Mouse (Mus musculus) intestine, embryonic 14.5 days (tissue): ENCODE measurements around the gene Gpr132. TPM values are rescaled to one million over a fixed set of nuclear protein-coding genes. Genes with fewer than 3 reads are reported as not detected.

Experiments
- ATAC-seq: fragments of 200-750 bp; cut with Nextera tagmentation; replicated peaks from 2 replicates; pipeline ENCODE4 v1.8.0; 2017; ENCODE audit warnings: low read depth, moderate number of reproducible peaks, moderate TSS enrichment, moderate library complexity; ENCODE audit not compliant: low FRiP score, low TSS enrichment
- DNase-seq: peaks from one replicate; pipeline ENCODE4 v3.0.0-alpha.2; 2018; ENCODE audit warnings: low spot score
- H3K27ac ChIP-seq: fragments of 300-500 bp; sonication (generic); 2 replicates; pipeline ENCODE4 v1.5.1; 2014; ENCODE audit warnings: low read depth, mild to moderate bottlenecking, control low read depth
- H3K27me3 ChIP-seq: fragments of 300-500 bp; sonication (generic); replicated peaks from 2 replicates; pipeline ENCODE4 v1.6.1; 2014; ENCODE audit warnings: low read length, control low read depth; ENCODE audit not compliant: control insufficient read depth, insufficient read depth
- H3K36me3 ChIP-seq: fragments of 300-500 bp; sonication (generic); 2 replicates; pipeline ENCODE4 v1.6.1; 2014; ENCODE audit warnings: low read length, control low read depth; ENCODE audit not compliant: control insufficient read depth, insufficient read depth
- H3K4me1 ChIP-seq: fragments of 300-500 bp; sonication (generic); replicated peaks from 2 replicates; pipeline ENCODE4 v1.6.1; 2014; ENCODE audit warnings: low read length, control low read depth, mixed read lengths; ENCODE audit not compliant: control insufficient read depth, insufficient read depth
- H3K4me2 ChIP-seq: fragments of 300-500 bp; sonication (generic); 2 replicates; pipeline ENCODE4 v1.6.1; 2014; ENCODE audit warnings: low read length
- H3K4me3 ChIP-seq: fragments of 300-500 bp; sonication (generic); 2 replicates; pipeline ENCODE4 v1.5.1; 2014; ENCODE audit warnings: low read depth, low read length, control low read depth, mixed read lengths
- H3K9ac ChIP-seq: fragments of 300-500 bp; sonication (generic); 2 replicates; pipeline ENCODE4 v1.6.1; 2014; ENCODE audit warnings: mild to moderate bottlenecking, low read length
- H3K9me3 ChIP-seq: fragments of 300-500 bp; sonication (generic); 2 replicates; pipeline ENCODE4 v1.6.1; 2016; ENCODE audit warnings: low read length, control low read depth; ENCODE audit not compliant: control insufficient read depth
- WGBS: fragments of 180-500 bp; shearing (Covaris S2); extraction: QIAGEN DNeasy Blood & Tissue Kit; methylation state at CpG from one replicate; pipeline ENCODE4 v1.1.7; 2014; 5-methylcytosine and 5-hydroxymethylcytosine counted together
- polyA plus RNA-seq: library from polyadenylated mRNA; unstranded; fragments of >200 nt; fragmentation: Nextera tagmentation; extraction: Ambion mirVana; gene quantifications from 2 replicates; pipeline ENCODE4 v1.2.1, GENCODE M21; 2014

Gpr132 gene
- polyA plus RNA-seq, 1 experiment from 2014 or later, result 0.50 TPM

DNA sequence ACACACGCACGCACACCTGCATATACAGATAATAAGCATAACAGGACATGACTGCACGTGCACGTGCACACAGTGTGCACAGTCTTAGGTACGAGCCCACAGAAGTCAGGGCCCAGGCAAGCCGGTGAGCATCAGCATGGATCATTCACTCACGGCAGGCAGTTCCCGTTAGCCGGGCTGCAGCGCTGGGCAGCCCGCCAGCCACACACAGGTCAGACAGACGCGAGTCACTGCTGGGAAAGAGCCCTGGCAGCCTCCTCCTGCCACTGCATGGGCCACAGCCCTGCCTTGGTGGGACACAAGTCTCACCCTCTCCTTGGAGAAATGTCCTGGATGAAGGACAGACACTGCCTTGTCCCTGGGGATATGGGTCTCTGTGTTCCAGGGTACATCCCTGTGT is 64.0 kb downstream of the Gpr132 start:
- Histone ChIP-seq H3K4me1 (peaks cover 8% of the 10 kb centered on the region), H3K27me3 (peaks cover 19% of the 10 kb centered on the region), H3K9me3 (no peaks in the 10 kb centered on the region), H3K4me3 (no peak overlapping the region), H3K36me3 (no peaks in the 10 kb centered on the region), H3K9ac (no peak overlapping the region), H3K27ac (no peak overlapping the region), H3K4me2 (no peak overlapping the region)
- ATAC-seq, result no peak
- no peak for DNase-seq
- 52% methylated on average over 13 of the region's 13 CpGs for WGBS

DNA sequence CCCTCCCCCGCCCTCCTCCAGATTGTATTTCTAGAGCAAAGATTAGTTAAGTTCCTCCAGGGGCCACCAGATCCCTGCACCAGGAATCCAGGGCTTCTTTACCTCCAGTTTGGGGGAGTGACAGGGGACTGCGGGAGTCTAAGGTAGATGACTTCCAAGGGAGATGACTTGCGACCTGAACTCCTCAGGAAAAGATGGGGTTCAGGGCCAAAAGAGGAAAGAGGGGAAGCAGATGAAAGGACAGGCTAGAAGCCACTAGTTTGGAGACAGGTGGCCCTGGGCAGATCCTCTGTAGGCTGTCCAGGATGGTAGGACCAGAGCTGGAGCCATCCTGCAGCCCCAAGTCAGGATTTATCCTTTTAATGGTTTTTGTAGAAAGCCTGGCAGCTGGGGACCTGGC is 65.1 kb downstream of the Gpr132 start:
- Histone ChIP-seq H3K4me3 (no peak overlapping the region), H3K4me2 (peak overlapping the region; percentile 100; the same call in 1 of the 2 replicates), H3K27me3 (peaks cover 19% of the 10 kb centered on the region), H3K4me1 (peaks cover 17% of the 10 kb centered on the region), H3K27ac (no peak overlapping the region), H3K36me3 (no peaks in the 10 kb centered on the region), H3K9ac (no peak overlapping the region), H3K9me3 (no peaks in the 10 kb centered on the region)
- ATAC-seq, result no peak
- 24% methylated on average over 3 of the region's 3 CpGs for WGBS
- no peak for DNase-seq

DNA sequence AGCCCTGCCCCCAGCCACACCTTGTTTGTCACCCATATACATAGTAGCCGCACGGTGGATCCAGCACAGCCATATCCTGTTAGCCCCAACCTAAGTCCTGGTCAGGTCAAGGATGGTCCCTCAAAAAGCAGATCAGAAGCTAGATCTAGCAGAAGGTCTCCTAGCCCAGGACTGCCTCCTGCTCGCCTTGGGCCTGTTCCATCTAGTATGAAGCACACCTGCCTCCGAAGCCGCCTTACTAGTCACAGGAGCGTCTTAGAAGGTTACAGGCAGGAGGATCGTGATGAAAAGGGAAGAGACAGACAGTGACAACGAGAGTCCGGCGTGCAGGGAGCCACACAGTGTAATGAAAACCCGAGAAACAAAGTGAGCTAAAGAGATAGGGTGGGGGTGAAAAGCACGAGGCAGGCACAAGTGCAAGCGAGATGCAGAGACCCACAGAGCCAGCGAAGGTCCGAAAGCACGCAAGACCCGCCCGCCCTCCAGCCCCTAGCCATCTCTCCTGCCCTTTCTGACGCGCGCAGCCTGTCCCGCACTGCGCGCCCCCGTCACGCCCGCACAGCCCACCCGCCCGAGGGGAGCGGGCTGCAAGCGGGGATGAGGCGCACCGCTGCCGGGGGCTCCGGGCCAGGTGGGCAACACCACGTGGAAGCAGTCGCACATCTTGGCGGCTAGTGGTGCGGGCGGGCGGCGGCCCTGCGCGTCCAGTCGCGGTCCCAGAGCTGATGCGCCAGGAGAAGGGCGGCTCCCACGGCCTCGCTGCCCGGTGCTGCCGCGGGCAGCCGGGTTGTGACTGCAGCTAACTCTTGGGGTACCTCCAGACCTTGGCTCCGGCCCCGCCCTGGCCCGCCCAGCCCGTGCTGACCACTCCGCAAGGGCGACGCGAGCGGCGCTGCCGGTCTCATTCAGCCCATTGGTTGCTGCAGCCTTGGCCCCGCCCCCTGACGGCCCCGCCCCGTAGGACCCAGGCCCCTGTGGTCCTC is 65.9 kb downstream of the Gpr132 start, which contains the start of gene Ahnak2:
Ahnak2 (minus strand) TSS at position 794 of the 983 bp plus-strand sequence.
- H3K27me3 ChIP-seq, result peaks cover 19% of the 10 kb centered on the region
- 3% methylated on average over 63 of the region's 69 CpGs for WGBS
- peak within 1 kb of the TSS; percentile 44 for H3K4me3 ChIP-seq

More for the DNA sequence above, 65.9 kb downstream of the Gpr132 start, which contains the start of gene Ahnak2:
- DNase-seq (peak; percentile 70), ATAC-seq (peak; percentile 64)
- peaks cover 25% of the 10 kb centered on the region for H3K4me1 ChIP-seq
- no peaks in the 10 kb centered on the region for H3K36me3 ChIP-seq
- no peaks in the 10 kb centered on the region for H3K9me3 ChIP-seq
- H3K27ac ChIP-seq, result no peak within 1 kb of the TSS
- H3K4me2 ChIP-seq, result peak within 1 kb of the TSS; percentile 100
- H3K9ac ChIP-seq, result peak within 1 kb of the TSS; percentile 32; the same call in 1 of the 2 replicates

Other genes starting within 250 kb of the Gpr132 start
- 1.8 and 2.0 TPM in 2 replicates for gene Adssl1, start 248.2 kb downstream of the Gpr132 start, polyA plus RNA-seq
- 315 and 324 TPM in 2 replicates for gene Siva1, start 223.5 kb downstream of the Gpr132 start, polyA plus RNA-seq
- 56.2 and 58.8 TPM in 2 replicates for gene Akt1, start 193.3 kb downstream of the Gpr132 start, polyA plus RNA-seq
- gene Zbtb42, start 189.4 kb downstream of the Gpr132 start, polyA plus RNA-seq, result 9.4 and 9.8 TPM in 2 replicates
- 15.9 and 18.3 TPM in 2 replicates for gene Cep170b, start 147.8 kb downstream of the Gpr132 start, polyA plus RNA-seq
- gene Pld4, start 107.6 kb downstream of the Gpr132 start, polyA plus RNA-seq, result 12.6 and 13.0 TPM in 2 replicates
- 2.9 and 3.1 TPM in 2 replicates for gene Ahnak2, start 65.6 kb downstream of the Gpr132 start, polyA plus RNA-seq
- gene Clba1, start 59.3 kb downstream of the Gpr132 start, polyA plus RNA-seq, result 4.3 and 7.0 TPM in 2 replicates
- gene Cdca4, start 38.8 kb downstream of the Gpr132 start, polyA plus RNA-seq, result 116 and 126 TPM in 2 replicates
- 4.1 and 4.4 TPM in 2 replicates for gene Jag2, start 61.5 kb upstream of the Gpr132 start, polyA plus RNA-seq
- gene Nudt14, start 73.9 kb upstream of the Gpr132 start, polyA plus RNA-seq, result 102 and 105 TPM in 2 replicates
- 21.7 and 23.2 TPM in 2 replicates for gene Btbd6, start 108.3 kb upstream of the Gpr132 start, polyA plus RNA-seq
- gene Brf1, start 132.5 kb upstream of the Gpr132 start, polyA plus RNA-seq, result 53.8 and 55.8 TPM in 2 replicates
- gene Pacs2, start 146.3 kb upstream of the Gpr132 start, polyA plus RNA-seq, result 12.5 and 14.3 TPM in 2 replicates
- gene Tex22, start 206.3 kb upstream of the Gpr132 start, polyA plus RNA-seq, result not detected in 2 replicates
- gene Mta1, start 230.1 kb upstream of the Gpr132 start, polyA plus RNA-seq, result 17.6 and 21.3 TPM in 2 replicates